Mouse (Mus musculus) heart, embryonic 10.5 days (tissue): Measurements from ENCODE around the gene Fxyd2. TPM values are rescaled to one million over a fixed set of nuclear protein-coding genes. Genes with fewer than 3 reads are reported as not detected.

Source experiments
- DNase-seq: peaks from one replicate; pipeline ENCODE4 v3.0.0-alpha.2; 2017; ENCODE audit warnings: low spot score
- H3K27ac ChIP-seq: fragments of 300-500 bp; sonication (generic); 2 replicates; pipeline ENCODE4 v1.5.1; 2016; ENCODE audit warnings: mild to moderate bottlenecking
- H3K27me3 ChIP-seq: fragments of 300-500 bp; sonication (generic); 2 replicates; pipeline ENCODE4 v1.6.1; 2016; ENCODE audit warnings: mild to moderate bottlenecking; ENCODE audit not compliant: poor library complexity, insufficient read depth, severe bottlenecking
- H3K36me3 ChIP-seq: fragments of 300-500 bp; sonication (generic); 2 replicates; pipeline ENCODE4 v1.6.1; 2016; ENCODE audit warnings: mild to moderate bottlenecking, moderate library complexity
- H3K4me1 ChIP-seq: fragments of 300-500 bp; sonication (generic); 2 replicates; pipeline ENCODE4 v1.6.1; 2016; ENCODE audit warnings: mild to moderate bottlenecking
- H3K4me3 ChIP-seq: fragments of 300-500 bp; sonication (generic); 2 replicates; pipeline ENCODE4 v1.5.1; 2016; ENCODE audit warnings: mild to moderate bottlenecking, moderate library complexity
- H3K9me3 ChIP-seq: fragments of 300-500 bp; sonication (generic); 2 replicates; pipeline ENCODE4 v1.6.1; 2016; ENCODE audit warnings: mild to moderate bottlenecking, moderate library complexity
- WGBS: fragments of 180-500 bp; shearing (Covaris S2); methylation state at CpG from one replicate; pipeline ENCODE4 v1.1.7; 2016; 5-methylcytosine and 5-hydroxymethylcytosine counted together
- polyA plus RNA-seq: library from polyadenylated mRNA; unstranded; fragments of >200 nt; fragmentation: Nextera tagmentation; extraction: Ambion mirVana; gene quantifications from 2 replicates; pipeline ENCODE4 v1.2.1, GENCODE M21; 2016

The Fxyd2 gene
- 0.71 and 1.2 TPM in 2 replicates for polyA plus RNA-seq

GRCm38 (mm10) chr9:45399434-45399833 lies at the start of gene Fxyd2:
Fxyd2 (plus strand) TSS chr9:45399669.
- no peaks in the 10 kb centered on the region for H3K4me1 ChIP-seq
- WGBS = 71% methylated on average over 4 of the region's 4 CpGs
- no peak within 1 kb of the TSS for H3K4me3 ChIP-seq
- H3K27ac ChIP-seq = no peak within 1 kb of the TSS
- H3K27me3 ChIP-seq = peaks cover 63% of the 10 kb centered on the region
- no peak for DNase-seq
- 0 out of 2 replicates have a peak, but pooled peaks cover 6% of the 10 kb centered on the region for H3K36me3 ChIP-seq
- no peaks in the 10 kb centered on the region for H3K9me3 ChIP-seq

- WGBS = 41% methylated on average over 5 of the region's 5 CpGs
- Histone ChIP-seq H3K27me3 (0 out of 2 replicates have a peak, but pooled peaks cover 2% of the 10 kb centered on the region), H3K27ac (no peak overlapping the region), H3K4me1 (peaks cover 8% of the 10 kb centered on the region; the same call in 1 of the 2 replicates), H3K9me3 (no peaks in the 10 kb centered on the region), H3K36me3 (no peaks in the 10 kb centered on the region), H3K4me3 (no peak overlapping the region)
- no peak for DNase-seq
These were observed 49.6 kb upstream of the Fxyd2 start for GRCm38 (mm10) chr9:45349851-45350250.

- Histone ChIP-seq H3K9me3 (no peaks in the 10 kb centered on the region), H3K36me3 (no peaks in the 10 kb centered on the region), H3K27me3 (no peaks in the 10 kb centered on the region), H3K4me1 (no peaks in the 10 kb centered on the region), H3K4me3 (no peak overlapping the region), H3K27ac (no peak overlapping the region)
- 80% methylated on average over 2 of the region's 2 CpGs for WGBS
- DNase-seq = no peak
These were observed 44.3 kb upstream of the Fxyd2 start for GRCm38 (mm10) chr9:45355192-45355591.

DNA sequence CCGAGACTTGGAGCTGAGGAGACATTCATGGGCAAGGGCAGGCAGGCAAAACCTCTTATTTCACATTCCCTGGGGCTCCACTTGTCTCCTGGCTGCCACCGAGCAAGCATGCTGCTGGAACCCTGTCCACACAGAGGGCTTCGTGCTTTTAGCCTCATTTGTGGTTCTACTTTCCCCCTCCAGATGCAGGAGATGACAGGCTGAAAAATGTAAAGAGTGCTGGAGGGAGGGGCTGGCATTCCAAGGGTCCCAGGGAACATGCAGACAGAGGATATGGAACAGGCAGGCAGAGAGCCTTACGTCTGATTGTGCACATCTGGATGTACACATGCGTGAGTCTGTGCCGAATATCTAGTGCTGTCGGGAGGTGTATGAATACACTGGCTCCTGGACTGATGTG lies 41.1 kb upstream of the Fxyd2 start:
- WGBS = 54% methylated on average over 7 of the region's 7 CpGs
- no peaks in the 10 kb centered on the region for H3K27me3 ChIP-seq
- H3K4me1 ChIP-seq = 0 out of 2 replicates have a peak, but pooled peaks cover 4% of the 10 kb centered on the region
- H3K27ac ChIP-seq = no peak overlapping the region
- no peaks in the 10 kb centered on the region for H3K36me3 ChIP-seq
- no peak for DNase-seq
- no peak overlapping the region for H3K4me3 ChIP-seq
- H3K9me3 ChIP-seq = no peaks in the 10 kb centered on the region

DNA sequence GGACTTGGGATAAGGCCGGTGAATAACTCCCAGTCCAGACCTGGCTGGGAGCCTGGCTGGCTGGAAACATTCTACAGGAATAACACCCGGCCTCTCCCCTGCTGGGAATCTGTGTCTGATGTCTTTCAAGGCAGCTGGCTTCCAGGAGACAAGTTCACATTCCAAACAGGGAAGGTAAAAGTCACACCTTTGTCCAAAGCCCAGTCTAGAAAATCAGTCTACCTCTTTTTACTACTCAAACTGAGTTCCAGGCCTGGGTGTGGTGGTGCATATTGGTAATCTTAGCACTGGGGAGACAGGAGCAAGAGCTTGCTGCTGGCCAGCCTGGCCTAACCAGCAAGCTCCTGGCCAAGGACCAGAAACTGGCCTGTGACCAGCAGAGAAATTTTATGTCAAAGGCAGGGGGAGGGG lies 37.4 kb upstream of the Fxyd2 start:
- Histone ChIP-seq H3K9me3 (no peaks in the 10 kb centered on the region), H3K4me3 (no peak overlapping the region), H3K27ac (no peak overlapping the region), H3K27me3 (0 out of 2 replicates have a peak, but pooled peaks cover 4% of the 10 kb centered on the region), H3K4me1 (0 out of 2 replicates have a peak, but pooled peaks cover 4% of the 10 kb centered on the region), H3K36me3 (no peaks in the 10 kb centered on the region)
- WGBS = 14% methylated on average over 2 of the region's 2 CpGs
- DNase-seq = no peak

DNA sequence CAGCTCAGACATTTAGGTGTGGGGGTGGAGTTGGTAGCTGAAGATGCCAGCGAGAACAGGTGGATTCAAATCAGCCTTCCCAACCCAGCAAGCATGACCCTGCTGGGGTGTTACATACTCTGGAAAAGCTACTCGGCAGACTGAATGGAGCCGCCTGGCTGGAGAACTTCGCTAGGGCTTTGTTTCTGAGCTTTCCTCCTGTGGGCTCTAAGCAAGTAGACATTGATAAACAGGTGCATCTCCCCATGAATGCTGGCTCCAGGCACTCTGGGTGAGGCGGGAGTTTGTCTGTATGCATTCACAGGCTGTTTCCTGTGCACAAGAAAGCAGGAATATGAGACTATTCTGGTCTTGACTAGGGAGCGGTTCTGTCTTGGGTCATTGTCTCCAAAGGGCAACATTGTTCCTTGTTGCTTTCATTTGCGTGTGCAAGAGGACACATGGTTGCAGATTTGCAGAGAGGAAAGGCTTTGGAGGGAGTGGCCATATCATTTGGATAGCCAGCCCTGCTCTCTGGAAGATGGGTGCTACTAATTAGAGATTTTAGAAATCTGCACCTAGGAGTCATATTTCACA lies 35.7 kb upstream of the Fxyd2 start:
- 58% methylated on average over 7 of the region's 7 CpGs for WGBS
- Histone ChIP-seq H3K9me3 (no peaks in the 10 kb centered on the region), H3K36me3 (no peaks in the 10 kb centered on the region), H3K27ac (no peak overlapping the region), H3K4me1 (peaks cover 16% of the 10 kb centered on the region), H3K27me3 (0 out of 2 replicates have a peak, but pooled peaks cover 8% of the 10 kb centered on the region), H3K4me3 (no peak overlapping the region)
- DNase-seq = no peak

DNA sequence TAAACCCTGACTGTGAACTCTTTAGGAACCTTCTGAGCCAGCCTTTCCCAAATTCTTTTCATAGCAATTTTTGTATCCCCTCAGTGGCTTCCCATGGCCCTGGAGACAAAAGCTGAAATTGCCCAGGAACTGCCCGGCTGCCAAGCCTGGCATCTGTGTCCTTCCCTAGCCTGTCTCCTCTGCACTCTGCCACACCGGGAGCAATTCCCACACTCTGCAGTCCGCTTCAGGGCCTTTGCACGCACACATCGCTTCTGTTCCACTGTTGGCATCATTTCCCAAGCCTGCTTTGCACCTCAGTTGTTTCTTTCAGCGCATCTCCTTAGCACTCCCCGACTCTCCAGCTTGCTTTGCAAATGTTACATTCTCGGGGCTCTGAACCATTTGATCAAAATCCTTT lies 31.8 kb upstream of the Fxyd2 start:
- Histone ChIP-seq H3K4me1 (peaks cover 24% of the 10 kb centered on the region), H3K4me3 (no peak overlapping the region), H3K27me3 (peaks cover 31% of the 10 kb centered on the region; the same call in 1 of the 2 replicates), H3K27ac (no peak overlapping the region), H3K36me3 (no peaks in the 10 kb centered on the region), H3K9me3 (no peaks in the 10 kb centered on the region)
- DNase-seq = no peak
- 49% methylated on average over 8 of the region's 8 CpGs for WGBS

DNA sequence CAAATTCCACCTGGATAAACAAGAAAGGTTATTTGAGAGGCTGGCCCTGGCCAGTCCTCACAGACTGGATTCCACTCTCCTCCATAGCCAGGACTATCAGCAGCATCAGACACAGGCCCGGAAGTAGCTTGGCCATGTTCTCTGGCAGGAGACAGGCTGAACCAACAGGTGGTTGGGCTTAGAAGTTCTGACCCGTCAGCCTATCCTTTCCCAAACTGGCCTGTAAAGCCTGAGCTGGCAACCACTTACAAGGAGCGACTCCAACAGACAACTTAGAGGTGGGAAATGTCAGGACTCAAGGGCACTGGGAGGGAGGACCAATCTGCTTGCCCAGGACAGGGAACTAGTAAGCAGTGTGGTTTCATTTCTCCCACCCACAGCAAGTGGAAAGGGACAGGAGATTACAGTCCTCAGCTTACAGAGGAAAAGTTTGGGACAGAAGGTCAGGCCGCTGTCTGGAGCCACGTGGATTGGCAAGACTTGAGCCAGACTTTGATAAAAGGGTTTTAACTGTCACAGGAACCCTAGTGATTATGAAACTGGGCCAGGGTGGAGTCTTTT lies 31.0 kb upstream of the Fxyd2 start:
- Histone ChIP-seq H3K27me3 (peaks cover 31% of the 10 kb centered on the region; the same call in 1 of the 2 replicates), H3K4me3 (no peak overlapping the region), H3K36me3 (no peaks in the 10 kb centered on the region), H3K4me1 (peaks cover 26% of the 10 kb centered on the region), H3K9me3 (no peaks in the 10 kb centered on the region), H3K27ac (no peak overlapping the region)
- DNase-seq = no peak
- 28% methylated on average over 5 of the region's 5 CpGs for WGBS

DNA sequence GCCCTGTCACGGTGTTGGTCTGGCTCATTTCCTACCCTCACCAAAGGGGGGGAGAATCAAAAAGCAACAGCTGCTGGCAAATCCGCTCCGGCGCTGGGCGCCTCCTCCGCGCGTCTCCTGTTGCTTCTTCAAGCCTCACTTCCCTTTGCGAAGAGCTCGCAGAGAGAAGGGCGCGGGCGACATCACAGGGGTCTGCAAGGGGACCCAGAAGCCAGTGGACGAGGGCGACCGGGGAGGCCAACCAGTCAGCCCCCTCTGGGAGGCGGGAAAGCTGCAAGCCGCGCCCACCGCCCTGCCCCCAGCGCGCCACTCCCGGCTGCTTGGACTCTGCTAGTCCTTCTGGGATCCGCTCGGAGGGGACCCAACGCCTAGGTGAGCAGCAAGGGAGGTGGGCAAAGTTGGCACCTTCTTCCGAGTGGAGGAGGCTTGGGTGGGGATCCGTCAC lies 29.3 kb upstream of the Fxyd2 start, which contains the start of gene Fxyd6:
Gene Fxyd6 (plus strand): TSS at position 69 of the 445 bp plus-strand sequence.
- peaks cover 35% of the 10 kb centered on the region; the same call in 1 of the 2 replicates for H3K27me3 ChIP-seq
- H3K4me3 ChIP-seq = peak within 1 kb of the TSS; percentile 65
- H3K27ac ChIP-seq = peak within 1 kb of the TSS; percentile 86
- under 1% methylated on average over 28 of the region's 28 CpGs for WGBS
- H3K4me1 ChIP-seq = peaks cover 33% of the 10 kb centered on the region
- peak; percentile 81 for DNase-seq
- no peaks in the 10 kb centered on the region for H3K36me3 ChIP-seq
- H3K9me3 ChIP-seq = no peaks in the 10 kb centered on the region

DNA sequence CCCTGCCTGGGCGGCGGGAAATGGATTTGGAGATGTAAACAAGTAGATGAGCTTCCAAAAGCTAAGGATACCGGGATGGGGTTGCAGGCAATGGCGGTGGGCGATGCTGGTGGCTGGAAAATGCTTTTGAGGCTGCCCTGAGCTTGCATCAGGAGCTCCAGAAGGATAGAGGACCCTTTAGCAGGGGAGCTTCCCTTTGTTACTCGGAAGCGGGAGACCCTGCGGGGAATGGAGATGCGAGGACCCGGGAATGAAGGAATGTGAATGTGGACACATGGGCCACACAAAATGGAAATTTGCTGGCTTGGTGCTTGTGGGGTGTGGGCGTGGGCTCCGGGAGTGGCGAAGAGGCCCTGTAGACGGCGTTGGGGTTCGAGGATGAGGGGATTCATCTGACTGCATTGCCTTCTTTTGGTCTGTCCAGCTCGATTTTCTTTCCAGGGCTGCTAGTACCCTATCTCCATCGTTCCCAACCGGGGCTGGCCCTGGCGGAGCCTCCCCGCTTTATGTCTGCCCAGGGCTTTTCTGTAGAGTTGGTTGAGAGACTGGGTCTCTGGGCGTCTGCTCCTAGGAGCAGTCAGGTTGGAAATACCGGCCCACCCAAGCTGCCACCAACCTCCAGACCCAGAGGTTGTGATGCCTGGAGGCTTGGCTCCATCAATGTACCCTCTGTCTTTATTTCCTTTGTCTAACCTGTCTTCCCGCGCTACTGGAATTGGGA lies 28.7 kb upstream of the Fxyd2 start:
- Histone ChIP-seq H3K36me3 (no peaks in the 10 kb centered on the region), H3K4me1 (peaks cover 34% of the 10 kb centered on the region), H3K4me3 (peak overlapping the region; percentile 65), H3K9me3 (no peaks in the 10 kb centered on the region), H3K27me3 (peaks cover 35% of the 10 kb centered on the region; the same call in 1 of the 2 replicates), H3K27ac (peak overlapping the region; percentile 86)
- 9% methylated on average over 25 of the region's 25 CpGs for WGBS
- DNase-seq = no peak

DNA sequence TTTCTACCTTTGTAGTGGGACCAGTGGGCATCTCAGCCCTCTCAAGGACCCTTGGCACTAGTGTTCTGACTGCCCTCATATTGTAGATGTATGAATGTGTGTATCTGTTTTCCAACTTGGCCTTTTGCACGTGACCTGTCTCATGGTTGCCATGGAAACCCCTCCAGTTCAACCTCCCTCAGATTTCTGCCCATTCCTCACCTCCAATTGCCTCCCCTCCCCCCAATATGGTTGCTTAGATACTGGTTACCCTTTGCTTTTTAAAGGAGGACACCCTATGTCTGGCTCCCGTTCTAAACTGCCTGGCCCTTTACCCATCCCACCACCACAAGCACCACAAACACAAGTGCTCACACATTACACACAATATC lies 28.1 kb upstream of the Fxyd2 start:
- Histone ChIP-seq H3K4me3 (peak overlapping the region; percentile 65), H3K9me3 (no peaks in the 10 kb centered on the region), H3K27me3 (peaks cover 35% of the 10 kb centered on the region; the same call in 1 of the 2 replicates), H3K27ac (no peak overlapping the region), H3K36me3 (no peaks in the 10 kb centered on the region), H3K4me1 (peaks cover 34% of the 10 kb centered on the region)
- WGBS = 47% methylated on average over 2 of the region's 2 CpGs
- DNase-seq = no peak

- Histone ChIP-seq H3K36me3 (no peaks in the 10 kb centered on the region), H3K27me3 (peaks cover 36% of the 10 kb centered on the region; the same call in 1 of the 2 replicates), H3K4me1 (peaks cover 31% of the 10 kb centered on the region), H3K27ac (no peak overlapping the region), H3K9me3 (no peaks in the 10 kb centered on the region), H3K4me3 (no peak overlapping the region)
- 61% methylated on average over 3 of the region's 3 CpGs for WGBS
- no peak for DNase-seq
These were observed 25.6 kb upstream of the Fxyd2 start for GRCm38 (mm10) chr9:45373896-45374295.

- WGBS = 82% methylated on average over 6 of the region's 6 CpGs
- Histone ChIP-seq H3K4me1 (peaks cover 41% of the 10 kb centered on the region), H3K27me3 (peaks cover 32% of the 10 kb centered on the region; the same call in 1 of the 2 replicates), H3K36me3 (no peaks in the 10 kb centered on the region), H3K4me3 (no peak overlapping the region), H3K9me3 (no peaks in the 10 kb centered on the region), H3K27ac (no peak overlapping the region)
- DNase-seq = no peak
These were observed 24.4 kb upstream of the Fxyd2 start for GRCm38 (mm10) chr9:45374988-45375502.
